ENCODE assay signal across 20 mouse cellular contexts in genomic region chr6:72593011-72593803, GRCm38 (mm10). TPM values are rescaled to one million over a fixed set of nuclear protein-coding genes. Genes with fewer than 3 reads are reported as not detected.
DNase-seq lines count a peak whose midpoint lies in the region; ATAC-seq and TF ChIP-seq lines count a peak whose summit lies in the region.
"Had no signal": no experiment of that assay in that cellular context is flagged by ENCODE, and none has a peak within 500 bp of the region (broad histone marks: within the 10 kb centered on the region; RNA-seq: fewer than 3 reads in every experiment).

No protein-coding gene starts in this region.

- H3K9me3 ChIP-seq in forebrain, embryonic 16.5 days (ENCODE audit: control insufficient read depth, low read length), result no peaks in the 10 kb centered on the region
- H3K9me3 ChIP-seq: embryonic facial prominence, embryonic 13.5 days; hindbrain, embryonic 10.5 days; liver, embryonic 15.5 days; megakaryocyte, embryonic 14.5 days had no signal

- no peak overlapping the region for H3K9ac ChIP-seq in forebrain, embryonic 16.5 days (replicated peaks; ENCODE audit: low read depth, low read length)
- H3K9ac ChIP-seq: embryonic facial prominence, embryonic 13.5 days; liver, embryonic 15.5 days had no signal

- TF ChIP-seq CTCF in layer of hippocampus, adult 2 months (conservative IDR thresholded peaks at IDR 0.05), result no peak

- ATAC-seq in forebrain, embryonic 16.5 days, result no peak
- ATAC-seq: inflammation-experienced regulatory T-cells, adult 6 months; midbrain, embryonic 16.5 days had no signal

- intact Hi-C loops in heart, postnatal 25 days (cut with DNase I), result no loop called here

- H3K4me3 ChIP-seq in layer of hippocampus, adult 2 months, result no peak overlapping the region
- H3K4me3 ChIP-seq in forebrain, embryonic 16.5 days (replicated peaks; ENCODE audit: low read length), result no peak overlapping the region
- H3K4me3 ChIP-seq: embryonic facial prominence, embryonic 13.5 days; hindbrain, embryonic 10.5 days; liver, embryonic 15.5 days; megakaryocyte, embryonic 14.5 days had no signal

- H3K4me2 ChIP-seq in forebrain, embryonic 16.5 days (ENCODE audit: low read length), result no peak overlapping the region
- H3K4me2 ChIP-seq: embryonic facial prominence, embryonic 13.5 days; liver, embryonic 15.5 days had no signal

- 84% methylated on average over 6 of the region's 6 CpGs for WGBS in forebrain, embryonic 16.5 days

- peak; percentile 82 for DNase-seq in gastrocnemius, adult 18-20 months (ENCODE audit: low spot score)
- DNase-seq in gastrocnemius, postnatal 10 days, result no peak
- DNase-seq in layer of hippocampus, adult 2 months (ENCODE audit: low spot score in 2 of 2), result no peak
- DNase-seq in layer of hippocampus, postnatal 25 days (ENCODE audit: extremely low spot score in 1 of 2, low spot score in 1 of 2), result no peak
- DNase-seq in brain, adult 2 months (ENCODE audit: low read depth, low spot score), result peak; percentile 10
- DNase-seq in heart, postnatal 25 days (ENCODE audit: low spot score), result peak; percentile 63
- DNase-seq in lung, postnatal 4 days, result no peak
- DNase-seq: adrenal gland, adult 8-10 months; kidney, adult 8-10 months; kidney, postnatal 25 days; lung, postnatal 10 days; right cerebral cortex, postnatal 14 days; thymus, adult 18-20 months had no signal

- H3K27ac ChIP-seq in layer of hippocampus, adult 2 months, result peak overlapping the region; percentile 76
- H3K27ac ChIP-seq in forebrain, embryonic 16.5 days (ENCODE audit: low read length), result no peak overlapping the region
- H3K27ac ChIP-seq: embryonic facial prominence, embryonic 13.5 days; hindbrain, embryonic 10.5 days; liver, embryonic 15.5 days had no signal

- H3K4me1 ChIP-seq in forebrain, embryonic 16.5 days (replicated peaks; ENCODE audit: control insufficient read depth, insufficient read depth, low read length), result peaks cover 10% of the 10 kb centered on the region

- no peaks in the 10 kb centered on the region for H3K27me3 ChIP-seq in forebrain, embryonic 16.5 days (replicated peaks; ENCODE audit: control insufficient read depth, insufficient read depth, low read length)
- H3K27me3 ChIP-seq: embryonic facial prominence, embryonic 13.5 days; liver, embryonic 15.5 days; megakaryocyte, embryonic 14.5 days had no signal

- no peaks in the 10 kb centered on the region for H3K36me3 ChIP-seq in forebrain, embryonic 16.5 days (ENCODE audit: control insufficient read depth, insufficient read depth)
- H3K36me3 ChIP-seq: hindbrain, embryonic 10.5 days; liver, embryonic 15.5 days had no signal

RNA-seq across cellular contexts. Expression of gene Elmod3, which starts 5.0 kb away (rescaled TPM):
- total RNA-seq in gastrocnemius, adult 18-20 months (2021), result 1 to 10 TPM; 7.3 to 8.7 TPM
- total RNA-seq in gastrocnemius, postnatal 10 days (2021), result 1 to 10 TPM; 6.1 to 6.8 TPM
- total RNA-seq in layer of hippocampus, adult 2 months (2021), result 10 to 100 TPM; 25.4 to 25.8 TPM
- total RNA-seq in layer of hippocampus, postnatal 25 days (2021), result 10 to 100 TPM; 22.0 to 23.4 TPM
- total RNA-seq in heart, postnatal 25 days (2021), result 10 to 100 TPM; 11.3 to 19.8 TPM
- polyA plus RNA-seq in forebrain, embryonic 16.5 days (2015; fragmentation: Nextera tagmentation; extraction: Ambion mirVana), result 16.9 and 17.0 TPM in 2 replicates

RNA-seq across cellular contexts. Expression of gene Retsat, which starts 5.1 kb away (rescaled TPM):
- 10 to 100 TPM; 62.7 to 71.1 TPM for total RNA-seq in gastrocnemius, adult 18-20 months (2021)
- 10 to 100 TPM; 36.3 to 37.1 TPM for total RNA-seq in gastrocnemius, postnatal 10 days (2021)
- total RNA-seq in layer of hippocampus, adult 2 months (2021), result 10 to 100 TPM; 54.3 to 58.3 TPM
- 10 to 100 TPM; 57.8 to 58.7 TPM for total RNA-seq in layer of hippocampus, postnatal 25 days (2021)
- 100 to 1,000 TPM; 155 to 157 TPM for total RNA-seq in heart, postnatal 25 days (2021)
- 4.1 and 5.0 TPM in 2 replicates for polyA plus RNA-seq in forebrain, embryonic 16.5 days (2015; fragmentation: Nextera tagmentation; extraction: Ambion mirVana)

RNA-seq across cellular contexts. Expression of gene Tgoln1, which starts 23.6 kb away (rescaled TPM):
- total RNA-seq in gastrocnemius, adult 18-20 months (2021), result 10 to 100 TPM; 24.0 to 27.9 TPM
- total RNA-seq in gastrocnemius, postnatal 10 days (2021), result 10 to 100 TPM; 22.8 to 25.2 TPM
- 10 to 100 TPM; 87.9 to 88.2 TPM for total RNA-seq in layer of hippocampus, adult 2 months (2021)
- total RNA-seq in layer of hippocampus, postnatal 25 days (2021), result 10 to 100 TPM; 80.3 to 85.0 TPM
- 10 to 100 TPM; 46.3 to 50.5 TPM for total RNA-seq in heart, postnatal 25 days (2021)
- 34.6 and 38.0 TPM in 2 replicates for polyA plus RNA-seq in forebrain, embryonic 16.5 days (2015; fragmentation: Nextera tagmentation; extraction: Ambion mirVana)

RNA-seq across cellular contexts. Expression of gene Capg, which starts 49.0 kb away (rescaled TPM):
- 10 to 100 TPM in 1 of 2 experiments, 1 to 10 TPM in 1; 9.2 to 14.3 TPM for total RNA-seq in gastrocnemius, adult 18-20 months (2021)
- total RNA-seq in gastrocnemius, postnatal 10 days (2021), result 10 to 100 TPM; 12.4 to 19.1 TPM
- 1 to 10 TPM; 2.5 to 2.8 TPM for total RNA-seq in layer of hippocampus, adult 2 months (2021)
- 1 to 10 TPM; 3.5 to 4.0 TPM for total RNA-seq in layer of hippocampus, postnatal 25 days (2021)
- total RNA-seq in heart, postnatal 25 days (2021), result 1 to 10 TPM; 6.5 to 8.7 TPM
- polyA plus RNA-seq in forebrain, embryonic 16.5 days (2015; fragmentation: Nextera tagmentation; extraction: Ambion mirVana), result 4.9 and 5.4 TPM in 2 replicates

Comparison
In these comparisons a context has a peak if more than half of its experiments do, and no peak if none do; other contexts are left out.
1. DNase-seq: peak in gastrocnemius, adult 18-20 months (single experiment), brain, adult 2 months (single experiment) and heart, postnatal 25 days (single experiment); none in gastrocnemius, postnatal 10 days (single experiment), layer of hippocampus, adult 2 months (0 of 2), layer of hippocampus, postnatal 25 days (0 of 2) and lung, postnatal 4 days (0 of 2).